Mouse (Mus musculus) limb, embryonic 10.5 days (tissue): ENCODE measurements around the gene Sema4a. TPM values are rescaled to one million over a fixed set of nuclear protein-coding genes. Genes with fewer than 3 reads are reported as not detected.
A peak's percentile ranks its signal among the peaks of the same experiment; 100 is the strongest.

Experiments
- DNase-seq: peaks from one replicate; pipeline ENCODE4 v3.0.0-alpha.2; 2017; ENCODE audit warnings: low spot score
- H3K27ac ChIP-seq: fragments of 300-500 bp; sonication (generic); 2 replicates; pipeline ENCODE4 v1.5.1; 2016; ENCODE audit warnings: mild to moderate bottlenecking
- H3K27me3 ChIP-seq: fragments of 300-500 bp; sonication (generic); 2 replicates; pipeline ENCODE4 v1.6.1; 2016; ENCODE audit warnings: low read depth, mild to moderate bottlenecking; ENCODE audit not compliant: poor library complexity, severe bottlenecking
- H3K36me3 ChIP-seq: fragments of 300-500 bp; sonication (generic); 2 replicates; pipeline ENCODE4 v1.6.1; 2016; ENCODE audit warnings: mild to moderate bottlenecking, moderate library complexity
- H3K4me1 ChIP-seq: fragments of 300-500 bp; sonication (generic); 2 replicates; pipeline ENCODE4 v1.6.1; 2016
- H3K4me3 ChIP-seq: fragments of 300-500 bp; sonication (generic); 2 replicates; pipeline ENCODE4 v1.5.1; 2016; ENCODE audit warnings: mild to moderate bottlenecking, moderate library complexity
- H3K9me3 ChIP-seq: fragments of 300-500 bp; sonication (generic); replicated peaks from 2 replicates; pipeline ENCODE4 v1.6.1; 2016; ENCODE audit warnings: mild to moderate bottlenecking
- WGBS: fragments of 180-500 bp; shearing (Covaris S2); methylation state at CpG from one replicate; pipeline ENCODE4 v1.1.7; 2016; 5-methylcytosine and 5-hydroxymethylcytosine counted together
- polyA plus RNA-seq: library from polyadenylated mRNA; unstranded; fragments of >200 nt; fragmentation: Nextera tagmentation; extraction: Ambion mirVana; gene quantifications from 2 replicates; pipeline ENCODE4 v1.2.1, GENCODE M21; 2016

Gene Sema4a
- polyA plus RNA-seq, 1 experiment from 2014 or later, result 6.7 TPM

GRCm38 (mm10) chr3:88500655-88501365 lies 39.8 kb upstream of the Sema4a start:
- no peak for DNase-seq
- Histone ChIP-seq H3K36me3 (0 out of 2 replicates have a peak, but pooled peaks cover 2% of the 10 kb centered on the region), H3K27ac (no peak overlapping the region), H3K4me3 (no peak overlapping the region), H3K4me1 (peaks cover 40% of the 10 kb centered on the region), H3K9me3 (no peaks in the 10 kb centered on the region), H3K27me3 (peaks cover 48% of the 10 kb centered on the region)
- WGBS, result 61% methylated on average over 4 of the region's 4 CpGs

- Histone ChIP-seq H3K27ac (no peak overlapping the region), H3K36me3 (0 out of 2 replicates have a peak, but pooled peaks cover 2% of the 10 kb centered on the region), H3K27me3 (peaks cover 48% of the 10 kb centered on the region), H3K9me3 (no peaks in the 10 kb centered on the region), H3K4me3 (no peak overlapping the region), H3K4me1 (peaks cover 34% of the 10 kb centered on the region)
- DNase-seq, result no peak
- 84% methylated on average over 7 of the region's 7 CpGs for WGBS
Measured at GRCm38 (mm10) chr3:88500087-88500486, 39.1 kb upstream of the Sema4a start.

- no peak overlapping the region for H3K27ac ChIP-seq
- 0 out of 2 replicates have a peak, but pooled peaks cover 2% of the 10 kb centered on the region for H3K36me3 ChIP-seq
- H3K4me1 ChIP-seq, result peaks cover 34% of the 10 kb centered on the region
- H3K9me3 ChIP-seq, result no peaks in the 10 kb centered on the region
- H3K27me3 ChIP-seq, result peaks cover 45% of the 10 kb centered on the region
- no peak overlapping the region for H3K4me3 ChIP-seq
- 81% methylated on average over 4 of the region's 4 CpGs for WGBS
- DNase-seq, result no peak
Measured at GRCm38 (mm10) chr3:88499580-88499979, 38.6 kb upstream of the Sema4a start.

- WGBS, result 88% methylated on average over 10 of the region's 10 CpGs
- Histone ChIP-seq H3K4me1 (peaks cover 24% of the 10 kb centered on the region), H3K27ac (0 out of 2 replicates have a peak overlapping the region, but pooled peaks have one; percentile 21), H3K9me3 (no peaks in the 10 kb centered on the region), H3K4me3 (no peak overlapping the region), H3K27me3 (peaks cover 10% of the 10 kb centered on the region), H3K36me3 (no peaks in the 10 kb centered on the region)
- no peak for DNase-seq
Measured at GRCm38 (mm10) chr3:88495741-88496415, 34.9 kb upstream of the Sema4a start.

- Histone ChIP-seq H3K27ac (peak overlapping the region; percentile 21; the same call in 1 of the 2 replicates), H3K4me3 (no peak overlapping the region), H3K9me3 (no peaks in the 10 kb centered on the region), H3K36me3 (no peaks in the 10 kb centered on the region), H3K4me1 (peaks cover 24% of the 10 kb centered on the region), H3K27me3 (peaks cover 9% of the 10 kb centered on the region; the same call in 1 of the 2 replicates)
- DNase-seq, result no peak
- WGBS, result 71% methylated on average over 9 of the region's 9 CpGs
Measured at GRCm38 (mm10) chr3:88494836-88495628, 34.0 kb upstream of the Sema4a start.

- DNase-seq, result no peak
- WGBS, result 85% methylated on average over 11 of the region's 11 CpGs
- H3K4me1 ChIP-seq, result peaks cover 24% of the 10 kb centered on the region
- no peaks in the 10 kb centered on the region for H3K36me3 ChIP-seq
- peaks cover 17% of the 10 kb centered on the region for H3K27me3 ChIP-seq
- no peaks in the 10 kb centered on the region for H3K9me3 ChIP-seq
- peak overlapping the region; percentile 92 for H3K27ac ChIP-seq
- no peak overlapping the region; the same call in 1 of the 2 replicates for H3K4me3 ChIP-seq
Measured at GRCm38 (mm10) chr3:88493706-88494582, 33.0 kb upstream of the Sema4a start.

- Histone ChIP-seq H3K4me1 (peaks cover 43% of the 10 kb centered on the region), H3K4me3 (no peak overlapping the region), H3K27me3 (peaks cover 83% of the 10 kb centered on the region), H3K9me3 (no peaks in the 10 kb centered on the region), H3K36me3 (peaks cover 4% of the 10 kb centered on the region; the same call in 1 of the 2 replicates), H3K27ac (no peak overlapping the region)
- 50% methylated on average over 1 of the region's 1 CpGs for WGBS
- DNase-seq, result no peak
Measured at GRCm38 (mm10) chr3:88487396-88487795, 26.4 kb upstream of the Sema4a start.

- WGBS, result 69% methylated on average over 4 of the region's 4 CpGs
- peaks cover 4% of the 10 kb centered on the region; the same call in 1 of the 2 replicates for H3K36me3 ChIP-seq
- no peaks in the 10 kb centered on the region for H3K9me3 ChIP-seq
- no peak overlapping the region for H3K4me3 ChIP-seq
- 0 out of 2 replicates have a peak overlapping the region, but pooled peaks have one; percentile 2 for H3K27ac ChIP-seq
- peaks cover 43% of the 10 kb centered on the region for H3K4me1 ChIP-seq
- no peak for DNase-seq
- H3K27me3 ChIP-seq, result peaks cover 88% of the 10 kb centered on the region
Measured at GRCm38 (mm10) chr3:88486887-88487286, 25.9 kb upstream of the Sema4a start.

GRCm38 (mm10) chr3:88486043-88486442 lies 25.1 kb upstream of the Sema4a start:
- 50% methylated on average over 5 of the region's 5 CpGs for WGBS
- peaks cover 96% of the 10 kb centered on the region for H3K27me3 ChIP-seq
- H3K27ac ChIP-seq, result no peak overlapping the region
- H3K36me3 ChIP-seq, result peaks cover 4% of the 10 kb centered on the region; the same call in 1 of the 2 replicates
- DNase-seq, result no peak
- peaks cover 43% of the 10 kb centered on the region for H3K4me1 ChIP-seq
- H3K4me3 ChIP-seq, result no peak overlapping the region; the same call in 1 of the 2 replicates
- H3K9me3 ChIP-seq, result no peaks in the 10 kb centered on the region

- Histone ChIP-seq H3K27me3 (peaks cover 94% of the 10 kb centered on the region), H3K4me1 (peaks cover 43% of the 10 kb centered on the region), H3K27ac (peak overlapping the region; percentile 63), H3K36me3 (peaks cover 4% of the 10 kb centered on the region; the same call in 1 of the 2 replicates), H3K4me3 (peak overlapping the region; percentile 51), H3K9me3 (no peaks in the 10 kb centered on the region)
- peak; percentile 68 for DNase-seq
- 8% methylated on average over 39 of the region's 39 CpGs for WGBS
Measured at GRCm38 (mm10) chr3:88484597-88485316, 23.8 kb upstream of the Sema4a start.

GRCm38 (mm10) chr3:88483621-88484020 lies 22.6 kb upstream of the Sema4a start:
- WGBS, result 8% methylated on average over 5 of the region's 5 CpGs
- DNase-seq, result peak; percentile 91
- H3K4me3 ChIP-seq, result no peak overlapping the region
- H3K36me3 ChIP-seq, result peaks cover 4% of the 10 kb centered on the region; the same call in 1 of the 2 replicates
- no peak overlapping the region for H3K27ac ChIP-seq
- H3K4me1 ChIP-seq, result peaks cover 39% of the 10 kb centered on the region
- peaks cover 82% of the 10 kb centered on the region for H3K27me3 ChIP-seq
- H3K9me3 ChIP-seq, result no peaks in the 10 kb centered on the region
